ENCODE assay signal across 8 mouse cellular contexts in genomic region chr10:127059174-127059967, GRCm38 (mm10). TPM values are rescaled to one million over a fixed set of nuclear protein-coding genes. Genes with fewer than 3 reads are reported as not detected.
DNase-seq lines count a peak whose midpoint lies in the region; ATAC-seq and TF ChIP-seq lines count a peak whose summit lies in the region.

No protein-coding gene starts in this region.

- H3K36me3 ChIP-seq in heart, embryonic 11.5 days (ENCODE audit: control insufficient read depth, insufficient read depth, low read length) = no peaks in the 10 kb centered on the region
- H3K36me3 ChIP-seq in C2C12 (ENCODE audit: control insufficient read depth, insufficient read depth) = no peaks in the 10 kb centered on the region
- peaks cover 25% of the 10 kb centered on the region for H3K36me3 ChIP-seq in midbrain, embryonic 15.5 days (replicated peaks)

- TF ChIP-seq CTCF in C2C12 (IDR thresholded peaks at IDR 0.05; ENCODE audit: control insufficient read depth, insufficient read depth, insufficient read length) = no peak

- H3K4me1 ChIP-seq in heart, embryonic 11.5 days (ENCODE audit: control insufficient read depth, insufficient read depth, low read length) = peaks cover 6% of the 10 kb centered on the region
- peaks cover 55% of the 10 kb centered on the region for H3K4me1 ChIP-seq in midbrain, embryonic 15.5 days

- H3K79me2 ChIP-seq in C2C12 (ENCODE audit: control insufficient read depth, insufficient read depth) = peaks cover 11% of the 10 kb centered on the region

- no peaks in the 10 kb centered on the region for H3K9me3 ChIP-seq in heart, embryonic 11.5 days (replicated peaks; ENCODE audit: control insufficient read depth, low read length)
- H3K9me3 ChIP-seq in midbrain, embryonic 15.5 days = no peaks in the 10 kb centered on the region

- H3K4me2 ChIP-seq in heart, embryonic 11.5 days = peak overlapping the region; percentile 100
- H3K4me2 ChIP-seq in midbrain, embryonic 15.5 days = peak overlapping the region; percentile 84

- peak overlapping the region; percentile 82 for H3ac ChIP-seq in C2C12 (ENCODE audit: control insufficient read depth, insufficient read length, low read depth)

- peaks cover 9% of the 10 kb centered on the region for H3K79me3 ChIP-seq in C2C12 (ENCODE audit: low read depth)

- peak overlapping the region; percentile 84 for H3K4me3 ChIP-seq in heart, embryonic 11.5 days (ENCODE audit: low read depth, low read length)
- peak overlapping the region; percentile 36 for H3K4me3 ChIP-seq in C2C12 (ENCODE audit: insufficient read depth, poor library complexity, severe bottlenecking)
- peak overlapping the region; percentile 92 for H3K4me3 ChIP-seq in midbrain, embryonic 15.5 days

- under 1% methylated on average over 43 of the region's 92 CpGs for WGBS in heart, embryonic 11.5 days (ENCODE audit: insufficient replicate concordance)
- under 1% methylated on average over 65 of the region's 92 CpGs for WGBS in midbrain, embryonic 15.5 days

- DNase-seq in heart, postnatal 25 days (ENCODE audit: low spot score) = no peak
- DNase-seq in cerebellum, postnatal 36 days = peak; percentile 16 to 40
- peak; percentile 54 for DNase-seq in induced T-regulatory cell, adult 2 months (ENCODE audit: low read depth)
- no peak for DNase-seq in layer of hippocampus, adult 8-10 months (ENCODE audit: low spot score in 2 of 2)

- H3K27ac ChIP-seq in heart, embryonic 11.5 days (ENCODE audit: low read depth, low read length) = no peak overlapping the region
- H3K27ac ChIP-seq in midbrain, embryonic 15.5 days = peak overlapping the region; percentile 97

- H3K9ac ChIP-seq in heart, embryonic 11.5 days (ENCODE audit: low read depth, low read length) = peak overlapping the region; percentile 72
- peak overlapping the region; percentile 90 for H3K9ac ChIP-seq in midbrain, embryonic 15.5 days

- intact Hi-C loops in heart, postnatal 25 days (cut with DNase I) = no loop called here

- ATAC-seq in heart, embryonic 11.5 days (replicated peaks; ENCODE audit: insufficient number of reproducible peaks, low FRiP score, low TSS enrichment) = no peak
- 0 out of 2 replicates have a peak, but pooled peaks have one; percentile 2 for ATAC-seq in midbrain, embryonic 15.5 days (replicated peaks)
- no peak for ATAC-seq in megakaryocyte progenitor cell, adult 5-6 weeks (replicated peaks; ENCODE audit: poor library complexity)

- peaks cover 45% of the 10 kb centered on the region for H3K27me3 ChIP-seq in heart, embryonic 11.5 days (ENCODE audit: control insufficient read depth, insufficient read depth, low read length)
- no peaks in the 10 kb centered on the region for H3K27me3 ChIP-seq in C2C12 (ENCODE audit: control insufficient read depth, insufficient read depth, insufficient read length)
- no peaks in the 10 kb centered on the region for H3K27me3 ChIP-seq in midbrain, embryonic 15.5 days (replicated peaks)

TF ChIP-seq in C2C12, 6 proteins besides CTCF, POLR2A, EP300 and RAD21:
- TF ChIP-seq FOSL1 (IDR thresholded peaks at IDR 0.05; ENCODE audit: insufficient read depth, low read length, poor library complexity, severe bottlenecking) (no peak), MAX (IDR thresholded peaks at IDR 0.05) (no peak)
TF ChIP-seq in C2C12: peak in this region for 0.

RNA-seq across cellular contexts. Expression of gene March9, which starts 0.6 kb away (rescaled TPM):
- 0.21 and 0.39 TPM in 2 replicates for polyA plus RNA-seq in heart, embryonic 11.5 days (2014; fragmentation: Nextera tagmentation; extraction: Ambion mirVana)
- total RNA-seq in heart, postnatal 25 days (2021) = 1 to 10 TPM; 2.3 to 2.5 TPM
- 3.0 TPM for polyA plus RNA-seq in C2C12 (2012; fragmentation: generic; extraction: Trizol)
- 8.4 and 8.9 TPM in 2 replicates for polyA plus RNA-seq in midbrain, embryonic 15.5 days (2015; fragmentation: Nextera tagmentation; extraction: Ambion mirVana)
- 10 to 100 TPM; 14.8 to 21.9 (median 20.4) TPM for total RNA-seq in layer of hippocampus, adult 8-10 months (2022)
- 0.05 and 0.10 TPM in 2 replicates for total RNA-seq in megakaryocyte progenitor cell, adult 5-6 weeks (2015)
- 0.08 TPM in 1 of 2 replicates, not detected in the other for total RNA-seq in megakaryocyte progenitor cell, adult 5-6 weeks (2017)

RNA-seq across cellular contexts. Expression of gene Cdk4, which starts 4.0 kb away (rescaled TPM):
- 1,419 and 1,452 TPM in 2 replicates for polyA plus RNA-seq in heart, embryonic 11.5 days (2014; fragmentation: Nextera tagmentation; extraction: Ambion mirVana)
- 10 to 100 TPM; 76.1 to 83.3 TPM for total RNA-seq in heart, postnatal 25 days (2021)
- polyA plus RNA-seq in C2C12 (2012; fragmentation: generic; extraction: Trizol) = 714 TPM
- polyA plus RNA-seq in midbrain, embryonic 15.5 days (2015; fragmentation: Nextera tagmentation; extraction: Ambion mirVana) = 793 and 910 TPM in 2 replicates
- total RNA-seq in layer of hippocampus, adult 8-10 months (2022) = 10 to 100 TPM; 84.1 to 95.2 (median 91.1) TPM
- 781 and 827 TPM in 2 replicates for total RNA-seq in megakaryocyte progenitor cell, adult 5-6 weeks (2015)
- total RNA-seq in megakaryocyte progenitor cell, adult 5-6 weeks (2017) = 536 and 567 TPM in 2 replicates

RNA-seq across cellular contexts. Expression of gene Tspan31, which starts 10.7 kb away (rescaled TPM):
- 106 and 115 TPM in 2 replicates for polyA plus RNA-seq in heart, embryonic 11.5 days (2014; fragmentation: Nextera tagmentation; extraction: Ambion mirVana)
- total RNA-seq in heart, postnatal 25 days (2021) = 10 to 100 TPM; 43.4 to 47.4 TPM
- 118 TPM for polyA plus RNA-seq in C2C12 (2012; fragmentation: generic; extraction: Trizol)
- 113 and 120 TPM in 2 replicates for polyA plus RNA-seq in midbrain, embryonic 15.5 days (2015; fragmentation: Nextera tagmentation; extraction: Ambion mirVana)
- total RNA-seq in layer of hippocampus, adult 8-10 months (2022) = 10 to 100 TPM; 62.9 to 68.4 (median 66.1) TPM
- total RNA-seq in megakaryocyte progenitor cell, adult 5-6 weeks (2015) = 93.8 and 97.5 TPM in 2 replicates
- total RNA-seq in megakaryocyte progenitor cell, adult 5-6 weeks (2017) = 67.2 and 73.0 TPM in 2 replicates

RNA-seq across cellular contexts. Expression of gene Cyp27b1, which starts 11.3 kb away (rescaled TPM):
- polyA plus RNA-seq in heart, embryonic 11.5 days (2014; fragmentation: Nextera tagmentation; extraction: Ambion mirVana) = 0.11 and 0.13 TPM in 2 replicates
- under 1 TPM in 1 of 2 experiments, not detected in 1; 0.14 TPM for total RNA-seq in heart, postnatal 25 days (2021)
- polyA plus RNA-seq in C2C12 (2012; fragmentation: generic; extraction: Trizol) = 0.20 TPM
- 0.06 and 0.18 TPM in 2 replicates for polyA plus RNA-seq in midbrain, embryonic 15.5 days (2015; fragmentation: Nextera tagmentation; extraction: Ambion mirVana)
- 1 to 10 TPM in 1 of 4 experiments, under 1 TPM in 3; 0.14 to 1.1 (median 0.48) TPM for total RNA-seq in layer of hippocampus, adult 8-10 months (2022)
- total RNA-seq in megakaryocyte progenitor cell, adult 5-6 weeks (2015) = 0.10 TPM in 1 of 2 replicates, not detected in the other
- 0.30 TPM in 1 of 2 replicates, not detected in the other for total RNA-seq in megakaryocyte progenitor cell, adult 5-6 weeks (2017)

RNA-seq across cellular contexts. Expression of gene Agap2, which starts 15.7 kb away (rescaled TPM):
- 0.42 and 0.63 TPM in 2 replicates for polyA plus RNA-seq in heart, embryonic 11.5 days (2014; fragmentation: Nextera tagmentation; extraction: Ambion mirVana)
- 1 to 10 TPM; 5.9 to 7.3 TPM for total RNA-seq in heart, postnatal 25 days (2021)
- polyA plus RNA-seq in C2C12 (2012; fragmentation: generic; extraction: Trizol) = 3.2 TPM
- polyA plus RNA-seq in midbrain, embryonic 15.5 days (2015; fragmentation: Nextera tagmentation; extraction: Ambion mirVana) = 6.3 and 6.6 TPM in 2 replicates
- total RNA-seq in layer of hippocampus, adult 8-10 months (2022) = 100 to 1,000 TPM; 657 to 727 (median 692) TPM
- total RNA-seq in megakaryocyte progenitor cell, adult 5-6 weeks (2015) = 5.3 and 9.7 TPM in 2 replicates
- total RNA-seq in megakaryocyte progenitor cell, adult 5-6 weeks (2017) = 37.4 and 41.4 TPM in 2 replicates

Comparison
In these comparisons a context has a peak if more than half of its experiments do, and no peak if none do; other contexts are left out.
1. H3K4me3 ChIP-seq: peak in every context shown above with its lines; median percentile 92 in midbrain, embryonic 15.5 days; 84 in heart, embryonic 11.5 days; 36 in C2C12.
2. DNase-seq: peak in cerebellum, postnatal 36 days (2 of 2) and induced T-regulatory cell, adult 2 months (single experiment); none in heart, postnatal 25 days (single experiment) and layer of hippocampus, adult 8-10 months (0 of 2).
3. RNA of gene March9, which starts 0.6 kb away (total RNA-seq): 14.8 to 21.9 TPM in layer of hippocampus, adult 8-10 months; 2.3 to 2.5 TPM in heart, postnatal 25 days and 0.05 to 0.10 TPM in megakaryocyte progenitor cell, adult 5-6 weeks; every median in the first group is over 4 times any median in the second.
4. RNA of gene Cdk4, which starts 4.0 kb away (total RNA-seq): 536 to 827 TPM in megakaryocyte progenitor cell, adult 5-6 weeks; 84.1 to 95.2 TPM in layer of hippocampus, adult 8-10 months and 76.1 to 83.3 TPM in heart, postnatal 25 days; every median in the first group is over 4 times any median in the second.